Mouse (Mus musculus) liver, embryonic 14.5 days (tissue): ENCODE results near the gene Engase.

Experiments used
- CTCF ChIP-seq: IDR thresholded peaks from 2 replicates; pipeline ENCODE4 v1.5.1; 2016; ENCODE audit warnings: antibody characterized with exemption, low read depth, control low read depth
- EP300 ChIP-seq: IDR thresholded peaks from 2 replicates; pipeline ENCODE4 v1.6.1; 2016; ENCODE audit warnings: antibody characterized with exemption, low read depth

- TF ChIP-seq CTCF (peak; percentile 97), EP300 (no peak)
These were observed 31.3 kb downstream of the Engase start for GRCm38 (mm10) chr11:118507904-118508303.
